Mouse (Mus musculus) hindbrain, postnatal 0 days (tissue): ENCODE data around the gene Gstcd. TPM values are rescaled to one million over a fixed set of nuclear protein-coding genes. Genes with fewer than 3 reads are reported as not detected.

ENCODE experiments used
- ATAC-seq: fragments of 200-750 bp; cut with Nextera tagmentation; 2 replicates; pipeline ENCODE4 v1.8.0; 2017; ENCODE audit warnings: mild to moderate bottlenecking, moderate TSS enrichment, moderate library complexity
- DNase-seq: peaks from one replicate; pipeline ENCODE4 v3.0.0-alpha.2; 2015; ENCODE audit warnings: low spot score
- H3K27ac ChIP-seq: fragments of 300-500 bp; sonication (generic); 2 replicates; pipeline ENCODE4 v1.5.1; 2014; ENCODE audit warnings: mild to moderate bottlenecking
- H3K27me3 ChIP-seq: fragments of 300-500 bp; sonication (generic); 2 replicates; pipeline ENCODE4 v1.6.1; 2014; ENCODE audit warnings: low read length, mixed read lengths; ENCODE audit not compliant: insufficient read depth
- H3K36me3 ChIP-seq: fragments of 300-500 bp; sonication (generic); 2 replicates; pipeline ENCODE4 v1.6.1; 2014; ENCODE audit warnings: low read length, mixed read lengths; ENCODE audit not compliant: insufficient read depth
- H3K4me1 ChIP-seq: fragments of 300-500 bp; sonication (generic); 2 replicates; pipeline ENCODE4 v1.6.1; 2014; ENCODE audit warnings: antibody characterized with exemption, low read length, mixed read lengths; ENCODE audit not compliant: insufficient read depth
- H3K4me2 ChIP-seq: fragments of 300-500 bp; sonication (generic); 2 replicates; pipeline ENCODE4 v1.6.1; 2014; ENCODE audit warnings: low read depth, mild to moderate bottlenecking, low read length, moderate library complexity, mixed read lengths
- H3K4me3 ChIP-seq: fragments of 300-500 bp; sonication (generic); 2 replicates; pipeline ENCODE4 v1.5.1; 2014; ENCODE audit warnings: low read length
- H3K9ac ChIP-seq: fragments of 300-500 bp; sonication (generic); replicated peaks from 2 replicates; pipeline ENCODE4 v1.6.1; 2014; ENCODE audit warnings: mild to moderate bottlenecking, low read length, moderate library complexity, mixed read lengths
- H3K9me3 ChIP-seq: fragments of 300-500 bp; sonication (generic); 2 replicates; pipeline ENCODE4 v1.6.1; 2016; ENCODE audit warnings: low read length, mixed read lengths
- CTCF ChIP-seq: IDR thresholded peaks from 2 replicates; pipeline ENCODE4 v1.5.1; 2016; ENCODE audit warnings: antibody characterized with exemption, control low read depth, low read depth
- WGBS: fragments of 180-500 bp; shearing (Covaris S2); extraction: QIAGEN DNeasy Blood & Tissue Kit; methylation state at CpG from one replicate; pipeline ENCODE4 v1.1.7; 2014; 5-methylcytosine and 5-hydroxymethylcytosine counted together
- polyA plus RNA-seq: library from polyadenylated mRNA; unstranded; fragments of >200 nt; fragmentation: Nextera tagmentation; extraction: Ambion mirVana; gene quantifications from 2 replicates; pipeline ENCODE4 v1.2.1, GENCODE M21; 2015
- total RNA-seq: library from RNA; depleted of rRNA; stranded (reverse); fragments of >200 nt; gene quantifications from 2 replicates; pipeline ENCODE4 v1.2.3, GENCODE M21; 2014; rRNA removed

The Gstcd gene
- total RNA-seq, result 7.4 and 8.6 TPM in 2 replicates
- 2.3 and 3.3 TPM in 2 replicates for polyA plus RNA-seq

GRCm38 (mm10) chr3:133091664-133092273 lies at the start of gene Gstcd, which contains the start of gene Ints12:
Gene Gstcd (minus strand): TSS chr3:133092033.
Gene Ints12 (plus strand): TSS chr3:133091840.
- Histone ChIP-seq H3K4me2 (peak within 1 kb of the TSS; percentile 77), H3K9ac (peak within 1 kb of the TSS; percentile 74), H3K9me3 (no peaks in the 10 kb centered on the region), H3K4me3 (peak within 1 kb of the TSS; percentile 70), H3K27me3 (no peaks in the 10 kb centered on the region), H3K4me1 (peaks cover 10% of the 10 kb centered on the region), H3K36me3 (no peaks in the 10 kb centered on the region), H3K27ac (peak within 1 kb of the TSS; percentile 96)
- DNase-seq (peak; percentile 99), ATAC-seq (peak; percentile 99)
- TF ChIP-seq CTCF, result no peak
- WGBS, result 2% methylated on average over 52 of the region's 53 CpGs

DNA sequence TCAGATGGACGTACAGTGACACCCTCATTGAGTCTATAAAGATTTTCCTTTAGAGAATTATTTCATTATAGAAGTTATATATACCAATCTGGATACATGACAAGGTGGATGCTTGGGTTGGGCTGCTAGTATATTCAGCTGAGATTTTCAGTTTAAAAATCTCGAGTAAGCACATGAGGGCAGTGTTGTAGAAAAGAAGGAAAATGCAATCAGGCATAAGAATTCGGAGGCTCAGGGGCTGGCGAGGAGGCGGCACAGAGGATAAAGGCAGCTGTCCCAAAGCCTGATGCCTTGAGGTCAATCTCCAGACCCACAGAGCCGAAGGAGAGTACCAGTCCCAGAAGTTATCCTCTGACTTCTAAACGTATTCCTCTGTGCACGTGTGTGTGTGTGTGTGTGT lies 40.8 kb upstream of the Gstcd start:
- Histone ChIP-seq H3K27ac (no peak overlapping the region), H3K9me3 (no peaks in the 10 kb centered on the region), H3K4me3 (no peak overlapping the region), H3K27me3 (no peaks in the 10 kb centered on the region), H3K4me2 (no peak overlapping the region), H3K36me3 (no peaks in the 10 kb centered on the region), H3K9ac (no peak overlapping the region), H3K4me1 (no peaks in the 10 kb centered on the region)
- 51% methylated on average over 8 of the region's 8 CpGs for WGBS
- peak; percentile 36 for TF ChIP-seq CTCF
- ATAC-seq, result no peak
- peak; percentile 38 for DNase-seq

- H3K27ac ChIP-seq, result no peak overlapping the region
- no peaks in the 10 kb centered on the region for H3K36me3 ChIP-seq
- H3K27me3 ChIP-seq, result no peaks in the 10 kb centered on the region
- no peak for TF ChIP-seq CTCF
- no peak overlapping the region for H3K4me2 ChIP-seq
- WGBS, result 94% methylated on average over 5 of the region's 5 CpGs
- H3K9ac ChIP-seq, result no peak overlapping the region
- no peak for DNase-seq
- H3K4me3 ChIP-seq, result no peak overlapping the region
- no peaks in the 10 kb centered on the region for H3K9me3 ChIP-seq
- ATAC-seq, result no peak
- H3K4me1 ChIP-seq, result no peaks in the 10 kb centered on the region
Measured at GRCm38 (mm10) chr3:133131372-133131771, 39.5 kb upstream of the Gstcd start.

- no peak for TF ChIP-seq CTCF
- DNase-seq (no peak), ATAC-seq (no peak)
- WGBS, result 67% methylated on average over 1 of the region's 1 CpGs
- Histone ChIP-seq H3K36me3 (peaks cover 6% of the 10 kb centered on the region; the same call in 1 of the 2 replicates), H3K27ac (no peak overlapping the region), H3K9ac (no peak overlapping the region), H3K4me1 (no peaks in the 10 kb centered on the region), H3K4me3 (no peak overlapping the region), H3K4me2 (no peak overlapping the region), H3K27me3 (no peaks in the 10 kb centered on the region), H3K9me3 (no peaks in the 10 kb centered on the region)
Measured at GRCm38 (mm10) chr3:133113281-133113680, 21.4 kb upstream of the Gstcd start.

DNA sequence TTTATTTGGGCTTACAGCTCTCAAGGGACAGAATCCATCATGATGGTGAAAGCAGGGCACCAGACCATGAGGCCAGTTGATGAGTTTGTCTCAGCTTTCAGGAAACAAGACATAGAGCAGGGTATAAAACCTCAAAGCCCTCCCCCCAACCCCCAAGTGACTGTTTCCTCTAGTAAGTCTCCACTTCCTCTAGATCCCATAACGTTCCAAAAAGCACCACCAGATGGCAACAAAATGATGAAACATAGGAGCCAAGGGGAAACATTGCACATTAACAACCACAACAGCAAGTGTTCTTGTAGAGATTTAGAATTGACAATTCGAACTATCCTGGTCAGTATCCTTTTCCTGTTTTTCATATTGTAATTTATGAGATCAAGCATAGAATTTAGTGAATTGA lies 19.9 kb upstream of the Gstcd start:
- peak; percentile 69 for TF ChIP-seq CTCF

GRCm38 (mm10) chr3:133109844-133110243 lies 18.0 kb upstream of the Gstcd start:
- Histone ChIP-seq H3K9me3 (no peaks in the 10 kb centered on the region), H3K4me2 (no peak overlapping the region), H3K27ac (no peak overlapping the region), H3K4me3 (no peak overlapping the region), H3K9ac (no peak overlapping the region), H3K27me3 (no peaks in the 10 kb centered on the region), H3K4me1 (no peaks in the 10 kb centered on the region), H3K36me3 (peaks cover 16% of the 10 kb centered on the region)
- TF ChIP-seq CTCF, result no peak
- ATAC-seq, result no peak
- 92% methylated on average over 4 of the region's 4 CpGs for WGBS
- DNase-seq, result no peak

More for the DNA sequence above, 19.9 kb upstream of the Gstcd start:
- Histone ChIP-seq H3K4me3 (no peak overlapping the region), H3K36me3 (peaks cover 6% of the 10 kb centered on the region; the same call in 1 of the 2 replicates), H3K27me3 (no peaks in the 10 kb centered on the region), H3K4me1 (no peaks in the 10 kb centered on the region), H3K9ac (no peak overlapping the region), H3K27ac (no peak overlapping the region), H3K9me3 (no peaks in the 10 kb centered on the region), H3K4me2 (no peak overlapping the region)
- WGBS, result 38% methylated on average over 2 of the region's 2 CpGs
- DNase-seq (peak; percentile 69), ATAC-seq (peak; percentile 51; the same call in 1 of the 2 replicates)

DNA sequence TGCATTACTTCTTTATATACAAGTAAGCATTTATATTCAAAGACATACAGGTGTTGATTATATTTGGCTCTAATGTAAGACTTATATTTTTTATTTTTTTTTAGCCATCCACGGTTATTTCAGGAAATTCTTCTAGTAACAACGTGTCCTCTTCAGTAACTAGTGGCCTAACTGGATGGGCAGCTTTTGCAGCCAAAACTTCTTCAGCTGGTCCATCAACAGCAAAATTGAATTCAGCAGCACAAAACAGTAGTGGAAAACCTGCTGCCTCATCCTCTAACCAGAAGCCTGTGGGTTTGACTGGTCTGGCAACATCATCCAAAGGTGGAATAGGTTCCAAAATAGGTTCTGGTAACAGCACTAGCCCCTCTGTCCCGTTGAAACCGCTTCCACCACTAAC lies 16.9 kb upstream of the Gstcd start:
- ATAC-seq (no peak), DNase-seq (no peak)
- Histone ChIP-seq H3K36me3 (peaks cover 17% of the 10 kb centered on the region), H3K27ac (no peak overlapping the region), H3K9ac (no peak overlapping the region), H3K4me2 (no peak overlapping the region), H3K27me3 (no peaks in the 10 kb centered on the region), H3K4me3 (no peak overlapping the region), H3K4me1 (no peaks in the 10 kb centered on the region), H3K9me3 (no peaks in the 10 kb centered on the region)
- no peak for TF ChIP-seq CTCF
- WGBS, result 94% methylated on average over 4 of the region's 4 CpGs
